Mouse (Mus musculus) inflammation-experienced regulatory T-cells, adult 6 months (primary cell): ENCODE results near the gene Ppm1h. TPM values are rescaled to one million over a fixed set of nuclear protein-coding genes. Genes with fewer than 3 reads are reported as not detected.
"Not testable (repeated sequence)": the region's sequence is repeated elsewhere in the genome, so short reads cannot be mapped to it uniquely, and the experiment has no call there.

ENCODE experiments used
- ATAC-seq: one replicate; pipeline ENCODE4 v1.8.0; 2017
- polyA plus RNA-seq, 3 experiments: library from polyadenylated mRNA; unstranded; fragments of 100-300 nt; shearing (Covaris generic); gene quantifications; one replicate each; pipeline ENCODE4 v1.2.1; 2017

Ppm1h gene
- polyA plus RNA-seq, 3 experiments from 2014 or later: 37.7 to 55.1 (median 44.0) TPM

- ATAC-seq: no peak
Measured at GRCm38 (mm10) chr10:122900466-122900865, 221.9 kb downstream of the Ppm1h start.

- ATAC-seq: no peak
Measured at GRCm38 (mm10) chr10:122901379-122901778, 222.8 kb downstream of the Ppm1h start.

- no peak for ATAC-seq
Measured at GRCm38 (mm10) chr10:122909406-122910032, 231.0 kb downstream of the Ppm1h start.

- ATAC-seq: no peak
Measured at GRCm38 (mm10) chr10:122910798-122911225, 232.2 kb downstream of the Ppm1h start.

GRCm38 (mm10) chr10:122911668-122912067 lies 233.1 kb downstream of the Ppm1h start:
- no peak for ATAC-seq

GRCm38 (mm10) chr10:122912086-122912690 lies 233.6 kb downstream of the Ppm1h start:
- ATAC-seq: no peak

- no peak for ATAC-seq
Measured at GRCm38 (mm10) chr10:122912701-122913368, 234.3 kb downstream of the Ppm1h start.

GRCm38 (mm10) chr10:122913393-122913792 lies 234.8 kb downstream of the Ppm1h start:
- no peak for ATAC-seq

GRCm38 (mm10) chr10:122915905-122916304 lies 237.3 kb downstream of the Ppm1h start:
- peak; percentile 41 for ATAC-seq

GRCm38 (mm10) chr10:122917648-122918324 lies 239.2 kb downstream of the Ppm1h start:
- ATAC-seq: no peak

- no peak for ATAC-seq
Measured at GRCm38 (mm10) chr10:122918325-122918694, 239.7 kb downstream of the Ppm1h start.

- ATAC-seq: no peak
Measured at GRCm38 (mm10) chr10:122918754-122919153, 240.2 kb downstream of the Ppm1h start.

GRCm38 (mm10) chr10:122919416-122919815 lies 240.9 kb downstream of the Ppm1h start:
- ATAC-seq: no peak

GRCm38 (mm10) chr10:122920218-122920795 lies 241.7 kb downstream of the Ppm1h start:
- ATAC-seq: no peak

- no peak for ATAC-seq
Measured at GRCm38 (mm10) chr10:122922226-122922625, 243.7 kb downstream of the Ppm1h start.

GRCm38 (mm10) chr10:122924571-122924970 lies 246.0 kb downstream of the Ppm1h start:
- ATAC-seq: not testable (repeated sequence)

GRCm38 (mm10) chr10:122926275-122926674 lies 247.7 kb downstream of the Ppm1h start:
- ATAC-seq: no peak

- ATAC-seq: no peak
Measured at GRCm38 (mm10) chr10:122930520-122930919, 252.0 kb downstream of the Ppm1h start.

- ATAC-seq: no peak
Measured at GRCm38 (mm10) chr10:122931193-122931832, 252.8 kb downstream of the Ppm1h start.

- ATAC-seq: no peak
Measured at GRCm38 (mm10) chr10:122931851-122932550, 253.4 kb downstream of the Ppm1h start.

GRCm38 (mm10) chr10:122933053-122933838 lies 254.7 kb downstream of the Ppm1h start:
- no peak for ATAC-seq
